Mouse (Mus musculus) testis, adult 2 months (tissue): ENCODE results near the gene Dgkd.

Experiments used
- CTCF ChIP-seq: fragments of 200-500 bp; IDR thresholded peaks from 2 replicates; pipeline ENCODE4 v1.5.1; 2012; ENCODE audit warnings: low read depth, mild to moderate bottlenecking, inconsistent platforms, low read length, moderate library complexity; ENCODE audit not compliant: control insufficient read depth, insufficient read depth, insufficient replicate concordance
- POLR2A ChIP-seq: fragments of 200-500 bp; IDR thresholded peaks from 2 replicates; pipeline ENCODE4 v1.6.1; 2012; ENCODE audit warnings: low read depth, mild to moderate bottlenecking, inconsistent platforms, low read length, moderate library complexity; ENCODE audit not compliant: control insufficient read depth

DNA sequence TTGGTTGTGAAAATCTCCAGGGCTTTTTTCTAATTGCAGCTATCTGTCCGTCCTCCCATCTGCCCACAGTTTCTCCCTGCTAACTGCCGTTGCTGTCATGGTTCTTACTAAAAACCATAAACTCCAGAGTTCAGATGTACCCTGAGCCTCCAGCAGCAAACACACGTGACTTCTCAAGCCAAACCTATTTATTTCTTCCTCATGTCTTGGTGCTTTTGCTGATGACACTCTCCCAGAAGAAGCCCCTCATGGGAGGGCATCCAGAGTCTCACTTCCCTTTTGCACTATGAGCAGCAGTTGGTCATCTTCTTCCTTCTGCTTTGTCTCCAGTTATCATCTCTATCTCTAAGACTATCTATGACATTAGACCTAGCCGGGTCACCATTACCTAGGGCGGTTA, 3.8 kb upstream of the Dgkd start:
- no peak for TF ChIP-seq POLR2A
- TF ChIP-seq CTCF, result no peak
